Mouse (Mus musculus) kidney, adult 9 months (tissue): ENCODE data around the gene Serpina1b.
"Not testable (repeated sequence)": the region's sequence is repeated elsewhere in the genome, so short reads cannot be mapped to it uniquely, and the experiment has no call there.

Source experiments
- DNase-seq: peaks from one replicate; pipeline ENCODE4 v3.0.0; 2022

The Serpina1b gene

GRCm38 (mm10) chr12:103695429-103695828 is 134.7 kb downstream of the Serpina1b start, which contains the start of gene Serpina1f:
Gene Serpina1f, minus strand, starts transcription at chr12:103695529.
- no peak for DNase-seq

- no peak for DNase-seq
Observed at GRCm38 (mm10) chr12:103688221-103688814, 141.9 kb downstream of the Serpina1b start.

GRCm38 (mm10) chr12:103687021-103687420 is 143.2 kb downstream of the Serpina1b start:
- no peak for DNase-seq

- no peak for DNase-seq
Observed at GRCm38 (mm10) chr12:103686050-103686449, 144.1 kb downstream of the Serpina1b start.

- DNase-seq, result no peak
Observed at GRCm38 (mm10) chr12:103685386-103685785, 144.8 kb downstream of the Serpina1b start.

- no peak for DNase-seq
Observed at GRCm38 (mm10) chr12:103683775-103684174, 146.4 kb downstream of the Serpina1b start.

- no peak for DNase-seq
Observed at GRCm38 (mm10) chr12:103681739-103682138, 148.4 kb downstream of the Serpina1b start.

- DNase-seq, result no peak
Observed at GRCm38 (mm10) chr12:103681169-103681568, 149.0 kb downstream of the Serpina1b start.

GRCm38 (mm10) chr12:103679853-103680252 is 150.3 kb downstream of the Serpina1b start:
- DNase-seq, result not testable (repeated sequence)
